Mouse (Mus musculus): Measurements from ENCODE around the gene Bag5. TPM values are rescaled to one million over a fixed set of nuclear protein-coding genes. Genes with fewer than 3 reads are reported as not detected.

Gene Bag5
- total and polyA plus RNA-seq, 3 experiments, result 24.0 to 38.0 TPM; not detected in 1

GRCm38 (mm10) chr12:111708181-111708580 lies 4.9 kb downstream of the Bag5 start:
- H3K79me2 ChIP-seq (ENCODE audit: control insufficient read depth, insufficient read depth, low read length, poor library complexity), result peaks cover 28% of the 10 kb centered on the region
- no peak overlapping the region for H3K27ac ChIP-seq (ENCODE audit: control insufficient read depth, low read depth, low read length)
- H3K36me3 ChIP-seq (ENCODE audit: control insufficient read depth in 1 of 2, insufficient read depth in 2 of 2, low read length in 2 of 2), result peaks cover 5 to 8% of the 10 kb centered on the region in 2 experiments; a peak in 3 of 4 replicates
- no peaks in the 10 kb centered on the region for H3K9me3 ChIP-seq (replicated peaks; ENCODE audit: insufficient read depth, low read length)
- H3K27me3 ChIP-seq (ENCODE audit: control insufficient read depth in 1 of 2, insufficient read depth in 2 of 2, low read length in 2 of 2), result no peaks in the 10 kb centered on the region
- TF ChIP-seq POLR2AphosphoS2 (IDR thresholded peaks at IDR 0.05; ENCODE audit: low read length) (0 out of 2 replicates have a peak, but pooled peaks have one; percentile 27), HCFC1 (IDR thresholded peaks at IDR 0.05; ENCODE audit: low read depth, low read length) (no peak)
- DNase-seq (ENCODE audit: low read depth, low spot score), result no peak
- H3K9ac ChIP-seq (ENCODE audit: control insufficient read depth, low read depth, low read length, poor library complexity, severe bottlenecking), result no peak overlapping the region
- H3K4me1 ChIP-seq (ENCODE audit: control insufficient read depth in 1 of 2, insufficient read depth in 2 of 2, low read length in 2 of 2), result peaks cover 0 to 13% of the 10 kb centered on the region in 2 experiments; a peak in 3 of 4 replicates
- H3K4me3 ChIP-seq (ENCODE audit: control insufficient read depth in 1 of 2, insufficient read depth in 1 of 2, low read depth in 2 of 2, low read length in 2 of 2), result no peak overlapping the region

- no peak overlapping the region for H3K4me3 ChIP-seq (ENCODE audit: control insufficient read depth in 1 of 2, insufficient read depth in 1 of 2, low read depth in 2 of 2, low read length in 2 of 2)
- no peak overlapping the region for H3K9ac ChIP-seq (ENCODE audit: control insufficient read depth, low read depth, low read length, poor library complexity, severe bottlenecking)
- TF ChIP-seq TBP (IDR thresholded peaks at IDR 0.05; ENCODE audit: low read depth, low read length) (no peak), POLR2AphosphoS5 (IDR thresholded peaks at IDR 0.05; ENCODE audit: borderline replicate concordance, low read depth, low read length) (no peak), ETS1 (IDR thresholded peaks at IDR 0.05; ENCODE audit: low read depth, low read length) (no peak), ZC3H11A (IDR thresholded peaks at IDR 0.05; ENCODE audit: low read depth, low read length) (no peak), MYB (IDR thresholded peaks at IDR 0.05; ENCODE audit: low read depth, low read length) (no peak), EP300 (IDR thresholded peaks at IDR 0.05; ENCODE audit: low read depth in 1 of 2, low read length in 2 of 2) (no peak), RAD21 (IDR thresholded peaks at IDR 0.05; ENCODE audit: low read depth, low read length) (no peak)
- H3K79me2 ChIP-seq (ENCODE audit: control insufficient read depth, insufficient read depth, low read length, poor library complexity), result peaks cover 5% of the 10 kb centered on the region
- H3K4me1 ChIP-seq (ENCODE audit: control insufficient read depth in 1 of 2, insufficient read depth in 2 of 2, low read length in 2 of 2), result no peaks in the 10 kb centered on the region
- H3K27ac ChIP-seq (ENCODE audit: control insufficient read depth, low read depth, low read length), result no peak overlapping the region
- H3K27me3 ChIP-seq (ENCODE audit: control insufficient read depth in 1 of 2, insufficient read depth in 2 of 2, low read length in 2 of 2), result no peaks in the 10 kb centered on the region
- H3K36me3 ChIP-seq (ENCODE audit: control insufficient read depth in 1 of 2, insufficient read depth in 2 of 2, low read length in 2 of 2), result peaks cover 0 to 2% of the 10 kb centered on the region in 2 experiments; a peak in 1 of 4 replicates
- H3K9me3 ChIP-seq (replicated peaks; ENCODE audit: insufficient read depth, low read length), result no peaks in the 10 kb centered on the region
- no peak for DNase-seq (ENCODE audit: low read depth, low spot score)
Observed at GRCm38 (mm10) chr12:111705186-111705973, 7.7 kb downstream of the Bag5 start.

- Histone ChIP-seq H3K27ac (ENCODE audit: control insufficient read depth, low read depth, low read length) (no peak overlapping the region), H3K4me3 (ENCODE audit: control insufficient read depth in 1 of 2, insufficient read depth in 1 of 2, low read depth in 2 of 2, low read length in 2 of 2) (no peak overlapping the region), H3K27me3 (ENCODE audit: control insufficient read depth in 1 of 2, insufficient read depth in 2 of 2, low read length in 2 of 2) (no peaks in the 10 kb centered on the region), H3K9ac (ENCODE audit: control insufficient read depth, low read depth, low read length, poor library complexity, severe bottlenecking) (no peak overlapping the region), H3K9me3 (replicated peaks; ENCODE audit: insufficient read depth, low read length) (no peaks in the 10 kb centered on the region), H3K4me1 (ENCODE audit: control insufficient read depth in 1 of 2, insufficient read depth in 2 of 2, low read length in 2 of 2) (no peaks in the 10 kb centered on the region), H3K36me3 (ENCODE audit: control insufficient read depth in 1 of 2, insufficient read depth in 2 of 2, low read length in 2 of 2) (no peaks in the 10 kb centered on the region), H3K79me2 (ENCODE audit: control insufficient read depth, insufficient read depth, low read length, poor library complexity) (no peaks in the 10 kb centered on the region)
- TF ChIP-seq MEF2A (IDR thresholded peaks at IDR 0.05; ENCODE audit: extremely low read depth, insufficient replicate concordance, low read depth, low read length, poor library complexity, severe bottlenecking) (no peak), GATA1 (IDR thresholded peaks at IDR 0.05; ENCODE audit: low read depth, low read length) (no peak), MAFK (IDR thresholded peaks at IDR 0.05; ENCODE audit: borderline replicate concordance, low read depth, low read length) (no peak), BHLHE40 (IDR thresholded peaks at IDR 0.05; ENCODE audit: borderline replicate concordance, low read depth, low read length) (no peak), USF2 (IDR thresholded peaks at IDR 0.05; ENCODE audit: borderline replicate concordance in 1 of 2, insufficient read depth in 1 of 2, low read depth in 1 of 2, low read length in 2 of 2) (no peak)
- DNase-seq (ENCODE audit: low read depth, low spot score), result no peak
Observed at GRCm38 (mm10) chr12:111704609-111705008, 8.4 kb downstream of the Bag5 start.
